Mouse (Mus musculus) spleen, adult 2 months (tissue): ENCODE data around the gene Sorbs2.

Experiments
- CTCF ChIP-seq: fragments of 200-500 bp; IDR thresholded peaks from 2 replicates; pipeline ENCODE4 v1.5.1; 2011; ENCODE audit warnings: mild to moderate bottlenecking, inconsistent platforms; ENCODE audit not compliant: insufficient read depth, insufficient read length, insufficient replicate concordance; ENCODE audit errors: extremely low read depth
- POLR2A ChIP-seq: fragments of 200-500 bp; IDR thresholded peaks from 2 replicates; pipeline ENCODE4 v1.6.1; 2011; ENCODE audit warnings: low read depth, low read length, inconsistent platforms

DNA sequence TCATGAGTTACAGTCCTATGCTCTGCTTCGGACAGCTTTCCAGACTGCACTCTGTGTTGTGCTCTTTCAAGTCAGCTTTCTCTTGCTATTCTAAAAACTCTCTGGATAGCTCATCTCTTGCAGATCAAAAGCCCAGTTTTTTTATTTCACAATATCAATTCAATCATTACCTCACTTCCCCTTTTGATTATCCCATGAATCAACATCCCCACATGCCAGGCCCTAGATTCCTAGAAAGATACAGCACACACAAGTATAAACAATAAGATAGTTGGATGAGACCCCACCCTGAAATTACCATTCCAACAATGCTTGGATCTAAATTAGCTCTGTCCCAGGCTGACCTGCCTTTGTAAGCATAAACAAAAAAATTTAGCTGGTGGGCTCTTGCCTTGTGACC, 57.6 kb downstream of the Sorbs2 start:
- TF ChIP-seq CTCF (no peak), POLR2A (no peak)
